Comparison of ENCODE assay signal across 8 mouse cellular contexts in genomic region chr10:110918414-110919391, GRCm38 (mm10). TPM values are rescaled to one million over a fixed set of nuclear protein-coding genes. Genes with fewer than 3 reads are reported as not detected.
A peak's percentile ranks its signal among the peaks of the same experiment; 100 is the strongest.
DNase-seq lines count a peak whose midpoint lies in the region; ATAC-seq and TF ChIP-seq lines count a peak whose summit lies in the region.

No protein-coding gene starts in this region.

- H3K27ac ChIP-seq in brown adipose tissue, adult 24 weeks (replicated peaks; ENCODE audit: low read depth, low read length): peak overlapping the region; percentile 61
- peak overlapping the region; percentile 97 for H3K27ac ChIP-seq in heart, embryonic 12.5 days (ENCODE audit: poor library complexity, severe bottlenecking)
- H3K27ac ChIP-seq in liver, adult 2 months (replicated peaks; ENCODE audit: insufficient read depth, low read depth, low read length): peak overlapping the region; percentile 69; the same call in 1 of the 2 replicates
- peak overlapping the region; percentile 63; the same call in 1 of the 2 replicates for H3K27ac ChIP-seq in neural tube, embryonic 11.5 days (ENCODE audit: low read depth, low read length)

- H3K27me3 ChIP-seq in heart, embryonic 12.5 days (replicated peaks): no peaks in the 10 kb centered on the region
- no peaks in the 10 kb centered on the region for H3K27me3 ChIP-seq in liver, adult 2 months (ENCODE audit: control insufficient read depth, insufficient read depth, low read length)
- no peaks in the 10 kb centered on the region for H3K27me3 ChIP-seq in neural tube, embryonic 11.5 days (ENCODE audit: control insufficient read depth, insufficient read depth, low read length)

- H3K9ac ChIP-seq in heart, embryonic 12.5 days: peak overlapping the region; percentile 84
- H3K9ac ChIP-seq in liver, adult 2 months (ENCODE audit: low read depth, low read length): 0 out of 2 replicates have a peak overlapping the region, but pooled peaks have one; percentile 1
- H3K9ac ChIP-seq in neural tube, embryonic 11.5 days (ENCODE audit: low read length): peak overlapping the region; percentile 83; the same call in 1 of the 2 replicates

- peak overlapping the region; percentile 77 for H3K4me2 ChIP-seq in heart, embryonic 12.5 days
- H3K4me2 ChIP-seq in neural tube, embryonic 11.5 days (ENCODE audit: low read depth): peak overlapping the region; percentile 84

- TF ChIP-seq POLR2A in liver, adult 2 months (IDR thresholded peaks at IDR 0.05; ENCODE audit: extremely low read depth, insufficient read depth, low read length): no peak

- ATAC-seq in heart, embryonic 12.5 days (ENCODE audit: insufficient number of reproducible peaks, low FRiP score): peak; percentile 38
- no peak for ATAC-seq in neural tube, embryonic 11.5 days (ENCODE audit: insufficient read depth, low FRiP score, low TSS enrichment)

- no peaks in the 10 kb centered on the region for H3K36me3 ChIP-seq in heart, embryonic 12.5 days
- H3K36me3 ChIP-seq in liver, adult 2 months (ENCODE audit: control insufficient read depth, insufficient read depth, low read length): no peaks in the 10 kb centered on the region
- H3K36me3 ChIP-seq in neural tube, embryonic 11.5 days (ENCODE audit: control insufficient read depth, insufficient read depth, low read length): no peaks in the 10 kb centered on the region

- H3K9me3 ChIP-seq in heart, embryonic 12.5 days (replicated peaks): 0 out of 2 replicates have a peak, but pooled peaks cover 2% of the 10 kb centered on the region
- H3K9me3 ChIP-seq in neural tube, embryonic 11.5 days (ENCODE audit: control insufficient read depth, low read length): no peaks in the 10 kb centered on the region

- H3K4me3 ChIP-seq in brown adipose tissue, adult 24 weeks (ENCODE audit: insufficient read depth, low read depth, low read length): peak overlapping the region; percentile 89
- peak overlapping the region; percentile 82 for H3K4me3 ChIP-seq in heart, embryonic 12.5 days
- H3K4me3 ChIP-seq in liver, adult 2 months (ENCODE audit: insufficient read depth, low read depth, low read length): peak overlapping the region; percentile 0; the same call in 1 of the 2 replicates
- peak overlapping the region; percentile 69 for H3K4me3 ChIP-seq in neural tube, embryonic 11.5 days (ENCODE audit: low read depth, low read length)

- H3K4me1 ChIP-seq in brown adipose tissue, adult 24 weeks (ENCODE audit: control insufficient read depth, insufficient read depth, insufficient read length, low read length): peaks cover 8% of the 10 kb centered on the region; the same call in 1 of the 2 replicates
- H3K4me1 ChIP-seq in heart, embryonic 12.5 days (replicated peaks): peaks cover 25% of the 10 kb centered on the region
- peaks cover 16% of the 10 kb centered on the region for H3K4me1 ChIP-seq in liver, adult 2 months (ENCODE audit: control insufficient read depth, insufficient read depth, low read length)
- peaks cover 8% of the 10 kb centered on the region for H3K4me1 ChIP-seq in neural tube, embryonic 11.5 days (ENCODE audit: control insufficient read depth, insufficient read depth, low read length)

- 13% methylated on average over 26 of the region's 26 CpGs for WGBS in heart, embryonic 12.5 days
- 22% methylated on average over 26 of the region's 26 CpGs for WGBS in liver, adult 2 months
- 16% methylated on average over 26 of the region's 26 CpGs for WGBS in neural tube, embryonic 11.5 days

- intact Hi-C loops in heart, postnatal 25 days (cut with DNase I): no loop called here

- H3K79me2 ChIP-seq in liver, adult 2 months (ENCODE audit: control insufficient read depth, insufficient read depth, low read length): peaks cover 10% of the 10 kb centered on the region; the same call in 1 of the 2 replicates

- TF ChIP-seq CTCF in liver, adult 2 months (IDR thresholded peaks at IDR 0.05; ENCODE audit: low read depth, low read length): no peak

- DNase-seq in heart, adult 18-20 months: peak; percentile 56 to 65
- no peak for DNase-seq in heart, postnatal 25 days (ENCODE audit: low spot score)
- DNase-seq in liver, adult 2 months (ENCODE audit: extremely low read depth, low read depth, low spot score): peak; percentile 63
- DNase-seq in neural tube, embryonic 11.5 days (ENCODE audit: low spot score): peak; percentile 49
- no peak for DNase-seq in left cerebral cortex, adult 8-10 months (ENCODE audit: low spot score in 2 of 2)
- no peak for DNase-seq in thymus, postnatal 10 days (ENCODE audit: low spot score in 2 of 2)

RNA-seq across cellular contexts. Expression of gene Csrp2, which starts 0.9 kb away (rescaled TPM):
- total RNA-seq in heart, adult 18-20 months (2021): 10 to 100 TPM; 28.4 to 32.3 TPM
- total RNA-seq in heart, postnatal 25 days (2021): 10 to 100 TPM; 54.6 to 60.7 TPM
- 83.0 and 104 TPM in 2 replicates for polyA plus RNA-seq in brown adipose tissue, adult 24 weeks (2012; ENCODE audit: insufficient read depth, insufficient read length, missing spikeins)
- 351 and 398 TPM in 2 replicates for polyA plus RNA-seq in heart, embryonic 12.5 days (2016; fragmentation: Nextera tagmentation; extraction: Ambion mirVana)
- total RNA-seq in liver, adult 2 months (2014; rRNA removed): 73.6 and 76.8 TPM in 2 replicates
- polyA plus RNA-seq in liver, adult 2 months (2012; rRNA removed): 26.0 and 30.1 TPM in 2 replicates
- polyA plus RNA-seq in neural tube, embryonic 11.5 days (2014; fragmentation: Nextera tagmentation; extraction: Ambion mirVana): 152 and 165 TPM in 2 replicates
- 10 to 100 TPM in 1 of 4 experiments, 1 to 10 TPM in 3; 5.6 to 10.2 (median 8.4) TPM for total RNA-seq in left cerebral cortex, adult 8-10 months (2022)

Comparison
In these comparisons a context has a peak if more than half of its experiments do, and no peak if none do; other contexts are left out.
1. DNase-seq: peak in heart, adult 18-20 months (2 of 2), liver, adult 2 months (single experiment) and neural tube, embryonic 11.5 days (single experiment); none in heart, postnatal 25 days (single experiment), left cerebral cortex, adult 8-10 months (0 of 2) and thymus, postnatal 10 days (0 of 2).
2. H3K4me3 ChIP-seq: peak in every context shown above with its lines; median percentile 89 in brown adipose tissue, adult 24 weeks; 82 in heart, embryonic 12.5 days; 69 in neural tube, embryonic 11.5 days; 0 in liver, adult 2 months.
3. H3K9ac ChIP-seq: peak in every context shown above with its lines; median percentile 84 in heart, embryonic 12.5 days; 83 in neural tube, embryonic 11.5 days; 1 in liver, adult 2 months.
4. Peak in every context shown above with its lines, with median percentiles within 50 percentile points of each other: H3K27ac ChIP-seq.